Mouse (Mus musculus) CH12.LX (cell line): ENCODE results near the gene Kpna4.

Source experiments
- CTCF ChIP-seq, 2 experiments: IDR thresholded peaks in 1 of 2; conservative IDR thresholded peaks in 1 of 2; 2 replicates each; pipeline ENCODE4 v1.5.1; 2011 to 2012; ENCODE audit warnings: low read depth in 2 of 2, low read length in 2 of 2, improper control_type of control experiment in 1 of 2, inconsistent platforms in 1 of 2, mild to moderate bottlenecking in 1 of 2, moderate library complexity in 1 of 2
- MAZ ChIP-seq: IDR thresholded peaks from 2 replicates; pipeline ENCODE4 v1.6.1; 2012; ENCODE audit warnings: low read depth, mild to moderate bottlenecking, inconsistent platforms, low read length, improper control_type of control experiment, moderate library complexity
- POLR2A ChIP-seq: IDR thresholded peaks from 2 replicates; pipeline ENCODE4 v1.6.1; 2011; ENCODE audit warnings: low read depth, mild to moderate bottlenecking, improper control_type of control experiment, low read length
- ZNF384 ChIP-seq: IDR thresholded peaks from 2 replicates; pipeline ENCODE4 v1.6.1; 2012; ENCODE audit warnings: low read depth, low read length, improper control_type of control experiment, inconsistent platforms

DNA sequence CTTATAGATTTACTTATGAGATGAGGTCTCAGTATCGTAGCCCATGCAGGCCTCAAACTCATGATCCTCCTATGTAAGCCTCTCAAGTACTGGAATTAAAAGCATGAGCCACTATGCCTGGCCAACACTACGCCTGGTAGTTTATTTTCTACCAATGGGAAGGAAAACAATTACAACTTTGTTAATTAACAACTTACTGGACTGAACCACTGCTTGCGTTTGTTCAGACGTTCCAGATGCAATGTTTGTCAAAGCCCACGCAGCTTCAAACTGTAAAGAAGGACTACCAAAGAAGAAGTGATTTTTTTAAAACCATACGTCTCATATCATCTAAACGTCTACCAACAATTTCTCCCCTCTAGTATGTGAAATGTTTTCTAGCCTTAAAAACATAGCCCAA is 32.5 kb downstream of the Kpna4 start:
- TF ChIP-seq CTCF (conservative IDR thresholded peaks at IDR 0.05 in 1 of 2, IDR thresholded peaks at IDR 0.05 in 1 of 2; ENCODE audit: low read depth in 2 of 2, low read length in 2 of 2) (no peak), MAZ (no peak), ZNF384 (no peak), POLR2A (no peak)
